Mouse (Mus musculus) adrenal gland, postnatal 10 days (tissue): ENCODE results near the gene Rasl11a. TPM values are rescaled to one million over a fixed set of nuclear protein-coding genes. Genes with fewer than 3 reads are reported as not detected.
A peak's percentile ranks its signal among the peaks of the same experiment; 100 is the strongest.
"Not testable (repeated sequence)": the region's sequence is repeated elsewhere in the genome, so short reads cannot be mapped to it uniquely, and the experiment has no call there.

Source experiments
- DNase-seq: peaks from one replicate; pipeline ENCODE4 v3.0.0; 2021; ENCODE audit warnings: mixed read lengths
- total RNA-seq, 2 experiments: library from RNA; stranded (reverse); gene quantifications; 2 replicates each; pipeline ENCODE4 v1.2.3; 2021

Gene Rasl11a
- total RNA-seq, 2 experiments from 2014 or later: 8.4 to 9.0 TPM

DNA sequence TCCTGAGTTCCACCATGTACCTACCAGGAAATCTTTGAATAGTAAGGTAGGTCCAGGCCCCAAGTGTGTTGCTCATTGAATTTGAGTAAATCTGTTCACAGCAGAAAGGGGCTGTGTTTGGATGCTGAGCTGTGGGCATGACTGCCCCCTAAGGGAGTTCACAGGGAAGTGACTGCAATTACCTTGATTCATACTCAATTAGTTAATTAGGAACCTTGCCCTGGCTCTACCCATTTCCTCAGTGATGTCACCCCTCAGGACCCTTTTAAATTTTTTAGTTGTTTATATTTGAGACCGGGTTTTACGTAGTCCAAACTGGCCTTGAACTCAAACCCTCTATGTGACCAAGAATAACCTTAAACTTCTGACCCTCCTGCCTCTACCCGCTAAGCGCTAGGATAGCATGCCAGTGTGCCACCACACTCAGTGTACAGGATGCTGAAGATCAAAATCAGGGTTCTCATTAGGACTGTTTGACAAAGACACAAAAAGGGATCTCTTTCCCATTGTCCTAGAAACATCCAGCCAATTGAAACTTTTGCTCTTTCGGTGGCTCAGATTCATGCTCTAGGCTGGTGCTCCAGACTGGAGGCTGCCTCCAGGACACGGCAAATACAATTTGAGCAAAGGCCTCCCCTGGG is 450 bp upstream of the Rasl11a start:
- DNase-seq: no peak

DNA sequence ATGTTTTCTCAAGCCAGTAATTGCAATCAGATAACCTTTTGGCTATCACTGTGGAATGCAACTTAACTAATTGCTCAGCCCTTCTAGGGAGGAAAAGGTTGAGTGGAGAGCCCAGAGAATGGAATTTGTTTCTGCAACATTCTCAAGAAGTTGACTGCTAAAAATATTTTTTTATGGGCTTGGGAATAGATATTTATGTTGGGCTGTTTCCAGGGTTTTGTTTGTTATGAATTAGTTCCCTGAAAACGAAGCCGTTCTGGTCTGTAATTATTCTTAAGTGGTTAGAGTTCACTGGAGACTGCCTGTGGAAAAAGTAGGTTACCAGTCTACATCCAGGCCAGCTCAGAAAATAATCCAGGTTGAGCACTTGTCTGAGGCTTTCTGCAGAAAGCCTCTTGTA is 1.6 kb downstream of the Rasl11a start:
- DNase-seq: no peak

DNA sequence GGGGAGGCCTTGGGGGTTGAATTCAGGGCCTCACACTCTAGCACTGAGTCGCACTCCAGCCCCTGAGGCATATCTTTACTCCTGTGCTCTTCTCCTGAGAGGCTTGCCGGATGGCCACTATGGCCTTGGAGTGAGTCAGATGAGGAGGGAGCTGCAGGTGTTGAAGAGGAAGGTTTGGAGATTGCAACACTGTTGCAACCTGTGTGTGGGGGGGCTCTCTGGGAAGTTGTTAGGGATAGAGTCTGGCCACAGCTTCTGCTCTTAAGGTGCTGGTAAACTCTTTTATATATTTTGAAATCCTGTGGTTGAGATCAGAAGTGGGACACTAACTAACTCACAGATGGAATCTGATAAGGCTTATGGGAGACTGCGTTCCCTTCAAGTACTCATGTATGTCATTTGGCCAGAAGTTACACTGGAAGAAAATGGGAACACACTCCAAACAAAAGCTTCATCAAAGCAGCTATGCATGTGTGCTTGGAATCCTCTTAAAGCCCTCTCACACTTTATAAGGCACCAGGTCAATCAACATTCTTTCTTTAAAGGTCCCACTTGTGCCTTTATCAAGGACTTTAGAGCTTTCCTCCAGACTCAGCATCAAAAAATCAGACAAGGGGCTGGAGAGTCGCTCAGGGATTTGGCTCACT is 4.2 kb downstream of the Rasl11a start:
- DNase-seq: no peak

DNA sequence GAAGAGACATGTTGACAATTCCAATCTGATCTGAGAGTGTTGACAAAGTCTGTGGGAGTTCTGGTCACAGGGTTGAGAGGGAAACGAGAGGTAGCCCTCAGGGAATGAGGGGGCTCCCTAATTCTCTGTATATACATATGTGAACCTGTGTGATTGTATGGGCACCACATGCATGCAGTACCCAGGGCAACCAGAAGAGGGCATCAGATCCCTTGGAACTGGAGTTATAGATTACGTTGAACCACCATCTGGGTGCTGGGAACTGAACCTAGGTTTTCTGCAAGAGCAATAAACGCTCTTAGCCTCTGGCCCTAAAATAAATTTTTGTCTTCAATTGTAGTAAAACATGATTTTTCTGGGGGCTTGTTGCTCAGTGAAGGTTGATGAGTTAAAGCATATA is 11.2 kb downstream of the Rasl11a start:
- no peak for DNase-seq

DNA sequence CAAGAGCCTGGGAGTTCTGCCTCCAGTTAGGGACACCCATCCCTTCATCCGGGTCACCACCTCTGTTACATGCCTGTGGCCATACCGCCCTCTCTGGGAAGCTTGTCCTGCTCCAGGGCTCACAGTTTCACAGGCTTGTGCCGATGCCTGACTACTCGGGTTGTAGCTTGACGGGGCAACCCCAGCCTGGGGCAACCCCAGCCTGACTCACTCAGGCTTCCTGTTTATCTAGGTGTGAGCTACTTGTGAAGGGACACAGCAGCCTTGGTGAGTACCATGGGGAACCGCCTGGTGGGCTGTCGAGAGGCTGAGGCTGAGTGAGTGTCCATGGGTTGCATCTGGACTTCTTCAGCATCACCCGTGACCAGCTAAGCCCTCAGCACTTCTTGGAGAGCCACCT is 12.7 kb downstream of the Rasl11a start:
- no peak for DNase-seq

DNA sequence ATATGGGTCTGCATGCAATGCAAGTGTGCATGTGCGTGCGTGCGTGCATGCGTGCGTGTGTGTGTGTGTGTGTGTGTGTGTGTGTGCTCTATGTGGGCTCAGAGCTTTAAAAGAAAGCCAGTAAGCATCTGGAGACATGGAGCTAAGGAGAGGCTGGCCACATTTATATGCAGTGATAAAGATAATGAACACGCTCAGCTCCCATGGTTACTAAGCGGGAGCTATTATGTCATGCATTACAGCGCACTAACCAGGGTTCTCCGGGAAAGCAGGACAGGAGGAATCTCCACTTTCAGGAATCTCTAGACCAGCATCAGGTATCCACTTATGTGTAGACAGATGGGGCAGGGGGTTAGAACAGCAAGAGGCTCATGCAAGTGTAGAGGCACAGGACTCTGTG is 13.9 kb downstream of the Rasl11a start:
- no peak for DNase-seq

DNA sequence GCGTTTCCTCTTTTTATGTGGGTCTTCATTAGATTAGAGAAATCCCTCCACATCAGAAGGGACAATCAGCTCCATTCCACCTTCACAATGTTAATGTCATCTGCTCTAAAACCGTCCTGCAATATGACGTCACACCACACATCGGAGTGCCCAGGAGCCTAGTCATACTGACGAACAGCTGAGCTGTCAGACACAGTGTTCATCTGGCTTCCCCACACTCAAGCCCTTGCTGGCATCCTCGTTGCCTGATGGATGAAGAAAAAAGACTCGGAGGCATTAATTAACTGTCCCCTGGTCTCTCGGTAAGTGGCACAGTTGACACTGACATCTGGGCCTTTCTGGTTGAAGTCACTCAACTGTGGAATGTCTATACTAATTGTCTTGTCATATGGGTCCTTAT is 14.4 kb downstream of the Rasl11a start:
- no peak for DNase-seq

DNA sequence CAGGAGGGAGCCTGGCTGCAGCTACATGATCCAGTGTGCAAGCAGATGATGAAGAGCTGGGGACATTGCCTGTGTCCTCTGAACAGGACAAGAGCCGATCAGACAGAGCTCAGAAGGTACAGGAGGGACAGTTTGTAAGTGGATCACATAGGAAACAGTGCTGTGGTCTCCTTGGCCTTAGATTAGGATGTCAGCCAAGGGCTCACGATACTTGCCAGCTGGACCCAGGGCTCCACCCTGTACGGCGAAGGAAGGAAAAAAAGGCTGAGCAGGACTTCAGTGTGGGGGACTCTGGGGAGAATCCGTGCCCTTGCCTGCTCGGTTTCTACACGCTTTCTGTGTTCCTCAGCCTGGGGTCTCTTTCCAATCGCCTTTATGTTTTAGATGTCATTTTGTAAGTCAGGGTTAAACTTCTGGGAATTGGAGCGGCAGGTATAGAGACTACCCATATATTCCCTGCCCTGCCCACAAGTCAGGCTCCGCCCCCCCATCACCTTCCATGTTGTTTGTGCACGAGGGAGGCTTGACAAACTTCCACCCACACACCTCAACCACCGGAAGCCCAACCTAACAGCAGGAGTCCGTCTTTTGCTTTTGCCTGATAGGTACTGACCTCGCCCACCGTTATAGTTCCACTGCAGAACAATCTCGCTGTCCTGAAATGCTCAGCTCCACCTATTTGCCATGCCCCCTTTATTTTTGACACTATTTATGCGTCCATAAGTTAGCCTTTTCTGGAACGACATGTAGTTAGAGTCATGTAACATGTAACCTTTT is 15.5 kb downstream of the Rasl11a start:
- DNase-seq: peak; percentile 9

DNA sequence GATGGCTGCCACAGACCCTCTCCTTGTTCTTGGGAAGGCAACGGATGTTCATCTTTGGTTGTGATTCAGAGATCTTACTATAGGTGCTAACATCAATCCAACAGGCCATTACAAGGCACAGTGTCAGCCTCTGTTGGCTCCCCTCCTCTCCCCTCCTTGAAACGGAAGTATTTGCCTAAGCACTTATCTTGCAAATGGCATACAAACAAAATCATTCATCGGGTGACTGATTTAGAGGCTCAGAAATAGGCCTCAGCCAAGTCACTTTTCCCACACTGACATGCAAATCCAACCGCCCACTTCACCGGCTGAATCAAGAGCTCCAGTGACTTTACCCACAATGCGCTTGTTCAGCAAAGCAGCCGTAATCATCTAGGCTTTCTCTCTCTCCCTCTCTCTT is 16.7 kb downstream of the Rasl11a start:
- DNase-seq: no peak

DNA sequence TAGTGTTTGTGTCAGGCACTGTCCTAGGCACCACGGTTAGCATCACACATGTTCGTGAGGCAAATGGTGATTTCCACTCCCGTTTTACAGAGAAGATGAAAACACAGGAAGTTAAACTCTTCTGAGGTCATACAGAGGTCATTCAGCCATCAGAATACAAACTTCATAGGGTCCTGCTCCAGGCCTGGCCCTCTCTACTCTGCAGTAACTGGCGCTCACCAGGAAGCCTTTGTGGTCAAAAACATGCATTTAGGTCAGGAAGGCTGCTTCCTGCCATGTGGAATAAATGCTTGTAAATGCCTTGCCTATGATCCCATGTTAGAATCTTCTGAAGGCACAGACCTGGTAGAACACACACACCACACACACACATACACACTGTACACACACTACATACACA is 20.6 kb downstream of the Rasl11a start:
- no peak for DNase-seq

DNA sequence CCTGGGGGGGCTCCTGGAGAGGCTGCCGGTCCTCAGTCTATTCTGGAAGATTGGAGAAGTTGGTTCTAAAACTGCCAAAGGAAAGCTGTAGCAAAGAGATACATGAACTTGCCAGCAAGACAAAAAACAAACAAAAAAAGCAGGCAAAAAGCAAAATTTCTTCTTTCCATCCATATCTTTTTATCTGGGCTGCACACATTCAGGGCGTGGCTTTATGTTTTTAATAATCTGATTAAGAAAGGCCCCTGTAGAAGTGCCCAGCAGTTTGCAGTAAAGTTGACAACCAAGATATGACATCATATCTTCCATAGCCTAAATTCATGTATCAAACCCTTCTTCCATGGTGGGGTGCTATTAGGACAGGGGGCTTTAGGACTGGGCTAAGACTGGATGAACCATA is 21.4 kb downstream of the Rasl11a start:
- DNase-seq: no peak

DNA sequence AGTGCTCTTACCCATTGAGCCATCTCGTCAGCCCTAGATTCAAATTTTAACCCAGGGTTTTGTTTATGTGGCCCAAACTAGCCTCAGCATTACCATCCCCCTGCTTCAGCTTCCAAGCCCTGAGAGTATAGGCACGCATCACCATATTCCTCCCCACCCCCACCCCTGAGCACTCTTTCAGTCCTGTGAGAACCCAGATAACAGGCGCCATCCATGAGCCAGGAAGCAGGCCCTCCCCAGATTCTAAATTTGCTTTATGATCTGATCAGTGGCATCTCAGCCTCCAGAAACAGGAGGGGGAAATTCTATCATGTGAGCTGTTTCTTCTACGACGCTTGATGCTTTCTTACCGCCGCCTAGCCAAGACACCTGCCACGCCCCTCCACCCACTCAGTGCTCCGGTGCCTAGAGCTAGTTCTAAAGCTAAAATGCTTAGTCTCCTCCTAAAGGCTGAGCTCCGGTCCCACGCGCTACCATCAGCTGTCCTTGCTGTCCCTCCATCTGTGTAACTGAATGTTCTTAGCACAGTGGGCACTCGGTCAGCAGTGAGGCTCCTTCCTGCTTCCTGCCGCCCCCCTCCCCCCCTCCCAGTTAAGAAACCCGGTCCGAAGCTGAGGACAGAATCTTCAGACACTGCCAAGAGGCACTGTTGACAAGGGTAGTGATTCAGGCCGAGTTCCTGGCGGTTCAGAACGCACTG is 22.5 kb downstream of the Rasl11a start:
- peak; percentile 30 for DNase-seq

DNA sequence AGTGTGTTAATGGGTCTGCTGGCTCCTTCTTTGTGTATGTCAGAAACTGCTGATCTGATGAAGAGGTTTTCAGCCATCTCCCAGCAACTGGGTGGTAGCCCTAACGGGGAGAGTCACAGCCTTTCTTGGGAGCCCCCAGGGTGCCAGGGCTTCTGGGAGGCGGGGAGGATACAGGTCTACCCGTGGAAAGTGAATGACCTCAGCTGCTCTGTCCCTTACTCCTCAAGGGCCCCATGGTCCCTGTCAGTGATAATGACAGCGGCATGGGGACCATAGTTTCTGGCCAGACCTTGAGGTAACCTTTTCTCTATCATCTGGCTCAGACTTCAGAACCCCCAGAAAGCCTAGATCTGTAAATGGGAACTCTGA is 23.1 kb downstream of the Rasl11a start:
- DNase-seq: no peak

DNA sequence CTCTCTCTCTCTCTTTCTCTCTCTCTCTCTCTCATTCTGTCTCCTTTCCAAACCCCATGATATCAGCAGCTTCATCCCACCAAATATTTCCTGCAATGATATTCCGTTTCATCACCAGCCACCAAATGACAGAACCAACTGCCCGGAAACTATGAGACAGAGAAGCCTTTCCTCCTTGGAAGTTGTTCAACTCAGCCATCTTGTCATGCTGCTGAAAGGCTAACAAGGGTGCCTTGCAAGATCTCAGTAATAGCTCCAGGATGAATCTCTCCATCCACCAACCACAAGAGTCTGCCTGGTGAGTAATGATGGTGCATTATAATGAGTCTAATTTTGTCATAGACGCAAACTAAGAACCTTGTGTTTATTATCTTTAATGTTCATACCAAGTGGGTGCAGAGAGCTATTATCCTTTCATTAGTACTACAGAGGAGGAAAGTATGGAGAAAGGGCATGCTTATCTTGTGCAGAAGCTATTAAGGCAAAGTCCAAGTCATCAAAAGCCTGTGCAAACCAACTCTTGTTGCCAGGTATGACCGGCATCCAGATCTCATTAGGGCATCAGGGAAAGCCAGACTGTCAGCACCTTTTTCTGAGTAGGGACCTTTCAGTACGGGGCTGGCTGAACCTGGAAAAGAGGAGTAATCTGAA is 28.2 kb downstream of the Rasl11a start:
- no peak for DNase-seq

DNA sequence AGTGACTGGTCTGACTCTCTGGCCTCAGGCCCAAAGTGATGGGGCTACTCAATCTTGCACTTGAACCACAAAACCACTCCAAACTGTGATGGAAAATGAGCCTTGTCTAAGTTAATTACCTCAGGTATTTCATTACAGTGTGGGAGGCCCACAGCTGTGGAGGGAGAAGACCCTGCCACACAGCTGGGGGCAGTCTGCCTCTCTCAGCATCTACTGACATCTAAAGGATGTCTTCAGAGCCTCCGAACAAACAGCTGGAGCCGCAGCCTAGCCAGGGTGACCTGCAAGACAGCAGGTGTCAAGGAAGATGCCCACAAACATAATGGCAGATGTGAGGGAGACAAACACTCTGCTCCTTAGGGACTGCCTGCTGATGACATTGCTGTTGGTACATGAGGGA is 31.2 kb downstream of the Rasl11a start:
- no peak for DNase-seq

DNA sequence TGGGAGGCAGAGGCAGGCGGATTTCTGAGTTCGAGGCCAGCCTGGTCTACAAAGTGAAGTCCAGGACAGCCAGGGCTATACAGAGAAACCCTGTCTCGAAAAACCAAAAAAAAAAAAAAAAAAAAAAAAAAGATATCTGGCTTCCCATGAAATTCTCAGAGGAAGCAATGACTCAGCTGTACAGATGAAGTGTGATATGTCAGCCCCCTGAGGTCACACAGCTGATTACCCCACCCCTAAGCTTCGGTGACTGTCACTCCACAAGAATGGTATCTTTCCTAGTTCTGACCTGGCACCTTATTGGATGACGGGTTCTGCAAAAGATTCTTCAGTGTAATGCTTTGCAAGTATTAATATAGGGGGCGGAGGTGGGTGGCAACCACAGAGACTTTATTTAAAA is 33.0 kb downstream of the Rasl11a start:
- not testable (repeated sequence) for DNase-seq

DNA sequence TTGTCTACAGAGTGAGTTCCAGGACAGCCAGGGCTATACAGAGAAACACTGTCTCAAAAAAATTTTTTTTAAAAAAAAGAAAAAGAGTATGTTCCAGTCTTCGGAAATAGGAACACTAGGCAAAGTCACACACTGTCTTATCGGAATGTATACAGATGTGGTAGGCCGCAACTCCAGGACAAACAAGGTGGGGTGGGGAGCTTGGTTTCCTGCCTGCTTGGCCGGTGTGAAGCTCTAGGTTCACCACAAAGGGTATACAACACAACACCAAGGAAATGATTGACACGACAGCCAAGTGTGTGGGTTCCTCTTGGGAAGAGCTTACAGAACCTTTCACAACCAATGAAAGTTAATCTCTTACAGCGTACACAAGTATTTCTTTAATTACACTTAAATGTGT is 37.4 kb downstream of the Rasl11a start:
- no peak for DNase-seq

DNA sequence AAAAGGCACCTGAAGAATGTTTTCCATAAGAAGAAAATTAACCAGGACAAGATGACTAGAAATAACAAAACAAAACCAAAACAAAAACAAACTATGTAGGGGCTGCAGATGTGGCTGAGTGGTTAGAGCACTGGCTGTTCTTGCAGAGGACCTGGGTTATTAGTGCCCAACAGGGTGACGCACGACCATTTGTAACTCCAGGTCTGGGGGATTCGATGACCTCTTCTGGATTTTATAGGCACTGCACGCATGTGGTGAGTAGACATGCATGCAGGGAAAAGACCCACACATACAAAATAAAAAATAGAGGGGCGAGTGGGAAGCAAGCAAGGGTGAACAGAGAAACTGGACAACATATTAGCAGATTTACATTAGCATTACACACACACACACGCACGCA is 38.2 kb downstream of the Rasl11a start:
- no peak for DNase-seq

DNA sequence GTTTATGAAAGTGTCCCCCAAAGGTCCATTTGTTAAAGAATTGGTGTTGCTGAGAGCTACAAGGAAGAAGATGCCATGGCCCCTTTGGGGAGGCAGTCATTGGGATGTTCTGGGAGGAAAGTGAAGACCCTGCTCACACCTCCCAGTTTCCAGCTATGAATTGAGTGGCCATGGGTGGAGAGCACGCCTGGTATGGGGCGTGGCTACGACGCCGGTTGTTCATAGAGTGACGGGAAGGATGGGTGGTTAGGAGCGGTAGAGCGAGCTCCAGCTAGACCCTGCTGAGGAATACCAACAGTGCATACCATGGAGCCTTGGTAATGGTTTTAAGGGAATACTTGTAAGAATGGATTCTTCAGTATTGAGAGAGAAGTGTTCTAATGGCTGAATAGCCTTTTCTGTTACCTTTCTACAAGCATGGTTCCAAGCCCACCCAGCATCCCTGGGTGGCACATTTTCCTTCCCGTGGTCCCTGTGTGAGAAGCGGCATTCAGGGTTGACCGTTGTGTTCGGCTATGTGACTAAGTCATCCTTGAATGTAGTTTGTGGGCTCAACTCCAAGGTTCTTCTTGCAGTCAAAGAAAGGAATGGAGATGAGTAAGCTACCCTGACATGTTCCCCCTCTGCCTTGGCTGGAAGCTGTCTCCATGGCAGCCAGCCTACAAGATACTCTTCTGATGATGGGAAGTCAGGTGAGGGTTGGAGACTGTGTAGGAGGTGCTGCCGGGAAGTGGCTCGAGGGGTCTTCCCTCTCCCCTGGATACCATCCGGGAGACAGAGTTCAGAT is 38.8 kb downstream of the Rasl11a start:
- peak; percentile 24 for DNase-seq

DNA sequence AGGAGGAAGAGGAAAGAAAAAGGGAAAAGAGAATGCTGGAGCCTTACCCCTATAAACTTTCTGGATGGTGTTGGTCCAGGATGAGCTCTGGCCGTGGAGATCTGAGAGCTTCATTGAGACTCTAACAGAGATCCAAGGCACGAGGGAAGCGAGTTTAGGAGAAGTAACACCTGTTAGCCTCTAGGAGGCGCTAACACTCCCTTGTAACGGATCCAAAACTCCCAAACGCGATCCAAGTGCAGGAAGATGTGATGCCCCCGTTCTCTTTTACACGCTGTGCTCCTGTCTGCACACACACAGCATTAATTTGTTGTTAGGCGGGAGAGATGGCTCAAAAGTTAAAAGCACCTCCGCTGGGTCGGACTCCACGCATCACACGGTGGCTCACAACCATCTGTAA is 46.3 kb downstream of the Rasl11a start:
- DNase-seq: no peak

DNA sequence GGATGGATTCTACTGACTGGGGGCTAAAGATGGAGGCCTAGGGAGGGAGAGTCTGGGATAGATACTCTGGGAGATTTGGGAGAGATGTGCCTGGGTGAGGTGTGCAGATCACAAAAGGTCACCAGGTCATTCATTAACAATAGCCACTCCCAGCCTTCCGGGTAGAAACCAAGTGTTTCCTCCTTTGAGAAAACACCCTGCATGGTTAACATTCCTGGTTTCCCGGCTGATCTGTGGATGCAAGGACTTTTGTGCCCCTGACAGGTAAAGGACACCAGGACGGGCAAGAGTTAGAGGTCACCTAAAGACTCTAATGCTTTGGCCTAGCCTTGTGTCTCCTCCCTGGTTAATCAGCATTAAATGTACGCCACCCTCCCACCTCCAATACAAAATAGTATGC is 48.0 kb downstream of the Rasl11a start:
- no peak for DNase-seq
